Mouse (Mus musculus): ENCODE measurements around the gene Gli1.

DNA sequence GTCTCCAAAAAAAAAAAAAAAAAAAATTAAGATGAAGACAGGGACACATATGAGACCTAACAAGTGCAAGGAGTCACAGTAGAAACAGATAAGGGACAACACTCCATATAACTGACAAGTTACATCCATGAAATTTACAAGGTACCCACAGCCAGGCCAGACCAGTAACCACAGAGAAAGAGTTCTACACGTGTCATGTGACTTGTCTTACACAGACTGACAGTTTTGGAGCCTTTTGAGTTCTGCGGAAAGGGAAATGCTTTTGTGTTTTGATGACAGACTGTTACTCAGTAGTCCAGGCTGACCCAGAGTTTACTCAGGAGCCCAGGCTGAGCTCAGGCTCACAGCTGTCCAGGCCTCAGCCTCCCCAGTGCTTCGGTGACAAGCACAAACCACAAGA is 1.3 kb upstream of the Gli1 start:
- no peak for TF ChIP-seq EP300 (IDR thresholded peaks at IDR 0.05; ENCODE audit: low read depth)
- no peak for TF ChIP-seq CTCF (IDR thresholded peaks at IDR 0.05; ENCODE audit: low read depth)

Measured in liver, postnatal 0 days (tissue).